Mouse (Mus musculus): ENCODE measurements around the gene Folh1. TPM values are rescaled to one million over a fixed set of nuclear protein-coding genes. Genes with fewer than 3 reads are reported as not detected.

Folh1 gene
- not detected for polyA plus RNA-seq (2017; shearing (Covaris generic))

DNA sequence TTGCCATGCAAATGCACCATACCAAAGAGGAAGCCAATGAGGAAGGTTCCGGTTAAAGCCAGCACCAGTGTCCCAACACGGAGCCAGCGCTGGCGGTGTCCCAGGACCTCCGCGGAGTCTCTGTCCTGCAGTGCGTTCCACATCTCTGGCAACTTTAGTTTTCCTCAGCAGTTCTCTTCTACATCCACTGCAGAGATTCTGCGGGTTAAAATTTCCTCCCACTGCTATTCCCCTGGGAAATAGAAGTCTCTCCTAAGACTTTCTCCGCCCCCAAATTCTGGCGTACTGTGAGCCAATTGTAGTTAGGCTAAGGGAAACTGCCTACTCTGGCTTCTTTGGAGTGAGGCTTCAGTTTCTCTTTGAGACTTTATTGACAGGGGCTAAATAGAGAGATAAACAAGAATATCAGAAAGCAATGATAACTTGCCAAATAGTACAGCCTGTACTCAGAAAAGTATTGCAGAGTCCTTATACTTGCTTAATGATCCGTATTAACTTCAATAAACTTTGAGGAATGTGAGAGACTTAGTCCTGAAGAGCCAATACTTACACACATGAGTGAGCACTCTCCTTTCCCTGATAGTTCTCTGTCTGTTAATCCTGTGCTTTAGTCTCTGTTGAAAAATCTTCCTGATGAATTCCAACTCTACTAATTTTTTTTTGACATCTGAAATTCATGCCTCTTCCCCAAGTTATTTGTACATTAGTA lies at the start of gene Folh1:
Gene Folh1, minus strand, starts transcription at position 327 of the 709 bp plus-strand sequence.

DNA sequence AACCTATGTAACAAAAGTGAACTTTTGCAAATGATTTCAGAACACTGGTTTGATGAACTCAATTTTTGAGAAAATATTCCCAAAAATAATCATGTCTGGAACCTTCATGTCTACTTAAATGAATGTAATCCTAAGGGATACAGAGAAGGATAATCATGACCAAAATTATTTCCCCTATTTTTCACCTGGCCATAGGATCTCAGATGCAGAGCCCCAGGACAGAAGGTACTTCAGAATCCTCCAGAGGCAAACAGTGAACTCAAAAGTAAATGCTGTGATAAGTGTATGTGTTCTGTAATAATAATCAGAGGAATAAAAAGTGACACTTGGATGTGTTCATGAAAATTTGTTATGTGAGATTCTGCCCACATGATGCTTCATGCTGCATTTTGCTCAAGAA lies 19.0 kb upstream of the Folh1 start, which contains the start of gene Vmn2r77:
Gene Vmn2r77, plus strand, starts transcription at position 301 of the 400 bp plus-strand sequence.

DNA sequence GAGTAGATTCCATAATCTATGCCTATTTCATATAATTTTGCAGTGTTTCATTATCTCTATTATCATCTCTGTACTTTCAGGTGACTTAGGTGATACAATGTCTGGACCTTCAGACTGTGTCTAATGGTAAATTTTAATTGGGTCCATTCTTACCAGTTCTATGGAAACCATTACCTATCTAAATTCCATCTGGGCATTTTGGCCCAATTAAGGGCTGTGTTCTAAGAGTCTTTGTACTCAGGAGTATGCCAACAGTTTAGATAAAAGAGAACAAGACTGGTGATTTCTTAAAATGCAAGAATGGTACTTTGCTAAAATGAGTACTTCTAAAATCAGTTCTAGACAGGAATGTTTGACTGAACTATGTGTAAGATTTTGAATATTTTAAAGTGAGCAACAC lies 87.7 kb downstream of the Folh1 start, which contains the start of gene Olfr292:
Gene Olfr292, plus strand, starts transcription at position 301 of the 400 bp plus-strand sequence.

Other genes with a start within 250 kb of the Folh1 start
- gene Olfr295, start 192.1 kb downstream of the Folh1 start, polyA plus RNA-seq (2017; shearing (Covaris generic)), result under 1 TPM in 1 of 2 experiments, not detected in 1; 0.04 TPM
- not detected for gene Olfr294, start 159.3 kb downstream of the Folh1 start, polyA plus RNA-seq (2017; shearing (Covaris generic))
- gene Olfr293, start 126.9 kb downstream of the Folh1 start, polyA plus RNA-seq (2017; shearing (Covaris generic)), result under 1 TPM in 1 of 2 experiments, not detected in 1; 0.16 TPM
- gene Olfr292, start 87.6 kb downstream of the Folh1 start, polyA plus RNA-seq (2017; shearing (Covaris generic)), result under 1 TPM in 1 of 2 experiments, not detected in 1; 0.16 TPM
- gene Vmn2r77, start 19.1 kb upstream of the Folh1 start, polyA plus RNA-seq (2017; shearing (Covaris generic)), result under 1 TPM; 0.06 to 0.14 TPM
- under 1 TPM; 0.08 to 0.15 TPM for gene Vmn2r78, start 139.2 kb upstream of the Folh1 start, polyA plus RNA-seq (2017; shearing (Covaris generic))
- under 1 TPM; 0.04 to 0.16 TPM for gene Vmn2r79, start 220.2 kb upstream of the Folh1 start, polyA plus RNA-seq (2017; shearing (Covaris generic))